Comparison of ENCODE assay signal across 8 mouse cellular contexts in the genomic region with DNA sequence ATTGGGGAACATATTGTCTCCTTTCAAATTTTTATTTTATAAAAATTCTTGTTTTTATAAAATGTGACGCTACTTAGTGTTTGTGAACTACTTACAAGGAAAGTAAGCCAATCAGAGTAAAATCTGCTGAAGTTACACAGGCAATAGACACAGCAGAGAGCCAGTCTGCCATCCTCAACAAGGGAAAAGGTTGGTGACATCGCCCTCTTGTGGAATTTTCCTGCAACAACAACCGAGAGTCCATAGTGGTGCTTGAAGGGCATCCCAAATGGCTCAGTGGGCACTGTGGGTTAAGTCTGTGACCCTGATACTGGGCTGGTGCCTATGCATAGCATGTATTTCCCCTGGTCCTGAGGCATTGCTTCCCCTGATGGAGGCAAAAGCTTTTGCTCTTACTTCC. TPM values are rescaled to one million over a fixed set of nuclear protein-coding genes. Genes with fewer than 3 reads are reported as not detected.
DNase-seq lines count a peak whose midpoint lies in the region; ATAC-seq lines count a peak whose summit lies in the region.

No protein-coding gene starts in this region.

- no peak overlapping the region for H3K27ac ChIP-seq in kidney, embryonic 15.5 days
- H3K27ac ChIP-seq in forebrain, embryonic 16.5 days (ENCODE audit: low read length), result no peak overlapping the region
- H3K27ac ChIP-seq in hindbrain, embryonic 16.5 days (ENCODE audit: low read depth, low read length), result no peak overlapping the region
- H3K27ac ChIP-seq in neural tube, embryonic 11.5 days (ENCODE audit: low read depth, low read length), result no peak overlapping the region

- no peaks in the 10 kb centered on the region for H3K27me3 ChIP-seq in kidney, embryonic 15.5 days
- H3K27me3 ChIP-seq in forebrain, embryonic 16.5 days (replicated peaks; ENCODE audit: control insufficient read depth, insufficient read depth, low read length), result no peaks in the 10 kb centered on the region
- H3K27me3 ChIP-seq in hindbrain, embryonic 16.5 days (replicated peaks; ENCODE audit: control insufficient read depth, insufficient read depth, low read length), result no peaks in the 10 kb centered on the region
- H3K27me3 ChIP-seq in neural tube, embryonic 11.5 days (ENCODE audit: control insufficient read depth, insufficient read depth, low read length), result no peaks in the 10 kb centered on the region

- no peak overlapping the region for H3K4me3 ChIP-seq in kidney, embryonic 15.5 days (replicated peaks)
- H3K4me3 ChIP-seq in forebrain, embryonic 16.5 days (replicated peaks; ENCODE audit: low read length), result no peak overlapping the region
- H3K4me3 ChIP-seq in hindbrain, embryonic 16.5 days (ENCODE audit: low read length), result no peak overlapping the region
- H3K4me3 ChIP-seq in neural tube, embryonic 11.5 days (ENCODE audit: low read depth, low read length), result no peak overlapping the region

- H3K9me3 ChIP-seq in kidney, embryonic 15.5 days (replicated peaks), result no peaks in the 10 kb centered on the region
- no peaks in the 10 kb centered on the region for H3K9me3 ChIP-seq in forebrain, embryonic 16.5 days (ENCODE audit: control insufficient read depth, low read length)
- H3K9me3 ChIP-seq in hindbrain, embryonic 16.5 days (ENCODE audit: control insufficient read depth, low read length), result no peaks in the 10 kb centered on the region
- no peaks in the 10 kb centered on the region for H3K9me3 ChIP-seq in neural tube, embryonic 11.5 days (ENCODE audit: control insufficient read depth, low read length)

- WGBS in kidney, embryonic 15.5 days, result 1% methylated on average over 3 of the region's 3 CpGs
- 3% methylated on average over 3 of the region's 3 CpGs for WGBS in forebrain, embryonic 16.5 days
- 0% methylated on average over 3 of the region's 3 CpGs for WGBS in hindbrain, embryonic 16.5 days
- WGBS in neural tube, embryonic 11.5 days, result 5% methylated on average over 3 of the region's 3 CpGs

- no peak overlapping the region for H3K4me2 ChIP-seq in kidney, embryonic 15.5 days
- no peak overlapping the region for H3K4me2 ChIP-seq in forebrain, embryonic 16.5 days (ENCODE audit: low read length)
- H3K4me2 ChIP-seq in hindbrain, embryonic 16.5 days (ENCODE audit: low read length), result no peak overlapping the region
- H3K4me2 ChIP-seq in neural tube, embryonic 11.5 days (ENCODE audit: low read depth), result no peak overlapping the region

- ATAC-seq in kidney, embryonic 15.5 days (replicated peaks; ENCODE audit: low FRiP score), result no peak
- ATAC-seq in forebrain, embryonic 16.5 days, result peak; percentile 54
- ATAC-seq in hindbrain, embryonic 16.5 days, result peak; percentile 62; the same call in 1 of the 2 replicates
- ATAC-seq in neural tube, embryonic 11.5 days (ENCODE audit: insufficient read depth, low FRiP score, low TSS enrichment), result no peak

- H3K9ac ChIP-seq in kidney, embryonic 15.5 days, result no peak overlapping the region
- no peak overlapping the region for H3K9ac ChIP-seq in forebrain, embryonic 16.5 days (replicated peaks; ENCODE audit: low read depth, low read length)
- H3K9ac ChIP-seq in hindbrain, embryonic 16.5 days (ENCODE audit: low read depth, low read length), result no peak overlapping the region
- no peak overlapping the region for H3K9ac ChIP-seq in neural tube, embryonic 11.5 days (ENCODE audit: low read length)

- peaks cover 8% of the 10 kb centered on the region for H3K4me1 ChIP-seq in kidney, embryonic 15.5 days
- peaks cover 5% of the 10 kb centered on the region for H3K4me1 ChIP-seq in forebrain, embryonic 16.5 days (replicated peaks; ENCODE audit: control insufficient read depth, insufficient read depth, low read length)
- peaks cover 8% of the 10 kb centered on the region for H3K4me1 ChIP-seq in hindbrain, embryonic 16.5 days (ENCODE audit: control insufficient read depth, insufficient read depth, low read depth, low read length)
- no peaks in the 10 kb centered on the region; the same call in 1 of the 2 replicates for H3K4me1 ChIP-seq in neural tube, embryonic 11.5 days (ENCODE audit: control insufficient read depth, insufficient read depth, low read length)

- H3K36me3 ChIP-seq in kidney, embryonic 15.5 days, result no peaks in the 10 kb centered on the region
- no peaks in the 10 kb centered on the region for H3K36me3 ChIP-seq in forebrain, embryonic 16.5 days (ENCODE audit: control insufficient read depth, insufficient read depth)
- no peaks in the 10 kb centered on the region for H3K36me3 ChIP-seq in hindbrain, embryonic 16.5 days (ENCODE audit: control insufficient read depth, insufficient read depth, low read length)
- no peaks in the 10 kb centered on the region for H3K36me3 ChIP-seq in neural tube, embryonic 11.5 days (ENCODE audit: control insufficient read depth, insufficient read depth, low read length)

- intact Hi-C loops in left cerebral cortex, postnatal 25 days (cut with DNase I), result loop anchor here (1.0 kb wide), 2 partner anchors 39 to 60 kb away; no protein-coding TSS in a partner anchor

- DNase-seq in kidney, adult 11 months, result peak; percentile 78
- peak; percentile 83 for DNase-seq in c-Kit-positive CD71-negative TER-119-negative erythroid progenitor cells, embryonic 14.5 days (ENCODE audit: low read depth)
- peak; percentile 87 to 94 for DNase-seq in left cerebral cortex, postnatal 25 days (ENCODE audit: low spot score in 2 of 2)
- peak; percentile 78 for DNase-seq in neural tube, embryonic 11.5 days (ENCODE audit: low spot score)
- peak; percentile 87 for DNase-seq in testis, postnatal 10 days (ENCODE audit: low spot score)

RNA-seq across cellular contexts. Expression of a gene that starts 3.3 kb away (rescaled TPM):
- 21.1 and 25.3 TPM in 2 replicates for polyA plus RNA-seq in kidney, embryonic 15.5 days (2015; fragmentation: Nextera tagmentation; extraction: Ambion mirVana)
- 22.7 and 23.5 TPM in 2 replicates for polyA plus RNA-seq in forebrain, embryonic 16.5 days (2015; fragmentation: Nextera tagmentation; extraction: Ambion mirVana)
- 22.8 and 24.0 TPM in 2 replicates for polyA plus RNA-seq in hindbrain, embryonic 16.5 days (2015; fragmentation: Nextera tagmentation; extraction: Ambion mirVana)
- total RNA-seq in left cerebral cortex, postnatal 25 days (2021), result 10 to 100 TPM; 17.4 to 19.2 TPM
- polyA plus RNA-seq in neural tube, embryonic 11.5 days (2014; fragmentation: Nextera tagmentation; extraction: Ambion mirVana), result 19.8 and 20.5 TPM in 2 replicates

RNA-seq across cellular contexts. Expression of a gene that starts 9.5 kb away (rescaled TPM):
- polyA plus RNA-seq in kidney, embryonic 15.5 days (2015; fragmentation: Nextera tagmentation; extraction: Ambion mirVana), result 3.1 and 4.3 TPM in 2 replicates
- polyA plus RNA-seq in forebrain, embryonic 16.5 days (2015; fragmentation: Nextera tagmentation; extraction: Ambion mirVana), result not detected in 2 replicates
- not detected in 2 replicates for polyA plus RNA-seq in hindbrain, embryonic 16.5 days (2015; fragmentation: Nextera tagmentation; extraction: Ambion mirVana)
- total RNA-seq in left cerebral cortex, postnatal 25 days (2021), result not detected
- not detected in 2 replicates for polyA plus RNA-seq in neural tube, embryonic 11.5 days (2014; fragmentation: Nextera tagmentation; extraction: Ambion mirVana)

RNA-seq across cellular contexts. Expression of a gene that starts 28.5 kb away (rescaled TPM):
- polyA plus RNA-seq in kidney, embryonic 15.5 days (2015; fragmentation: Nextera tagmentation; extraction: Ambion mirVana), result 111 and 126 TPM in 2 replicates
- polyA plus RNA-seq in forebrain, embryonic 16.5 days (2015; fragmentation: Nextera tagmentation; extraction: Ambion mirVana), result 138 and 159 TPM in 2 replicates
- 107 TPM in 2 replicates for polyA plus RNA-seq in hindbrain, embryonic 16.5 days (2015; fragmentation: Nextera tagmentation; extraction: Ambion mirVana)
- 10 to 100 TPM; 27.8 to 32.1 TPM for total RNA-seq in left cerebral cortex, postnatal 25 days (2021)
- 131 and 142 TPM in 2 replicates for polyA plus RNA-seq in neural tube, embryonic 11.5 days (2014; fragmentation: Nextera tagmentation; extraction: Ambion mirVana)

RNA-seq across cellular contexts. Expression of a gene that starts 33.9 kb away (rescaled TPM):
- 13.4 and 16.1 TPM in 2 replicates for polyA plus RNA-seq in kidney, embryonic 15.5 days (2015; fragmentation: Nextera tagmentation; extraction: Ambion mirVana)
- 6.7 and 6.8 TPM in 2 replicates for polyA plus RNA-seq in forebrain, embryonic 16.5 days (2015; fragmentation: Nextera tagmentation; extraction: Ambion mirVana)
- polyA plus RNA-seq in hindbrain, embryonic 16.5 days (2015; fragmentation: Nextera tagmentation; extraction: Ambion mirVana), result 7.7 and 8.1 TPM in 2 replicates
- 1 to 10 TPM; 2.7 to 3.4 TPM for total RNA-seq in left cerebral cortex, postnatal 25 days (2021)
- polyA plus RNA-seq in neural tube, embryonic 11.5 days (2014; fragmentation: Nextera tagmentation; extraction: Ambion mirVana), result 6.9 and 7.8 TPM in 2 replicates

RNA-seq across cellular contexts. Expression of a gene that starts 40.8 kb away (rescaled TPM):
- polyA plus RNA-seq in kidney, embryonic 15.5 days (2015; fragmentation: Nextera tagmentation; extraction: Ambion mirVana), result 2.2 TPM in 2 replicates
- 0.81 and 1.2 TPM in 2 replicates for polyA plus RNA-seq in forebrain, embryonic 16.5 days (2015; fragmentation: Nextera tagmentation; extraction: Ambion mirVana)
- polyA plus RNA-seq in hindbrain, embryonic 16.5 days (2015; fragmentation: Nextera tagmentation; extraction: Ambion mirVana), result 0.55 and 0.78 TPM in 2 replicates
- total RNA-seq in left cerebral cortex, postnatal 25 days (2021), result under 1 TPM; 0.11 to 0.32 TPM
- polyA plus RNA-seq in neural tube, embryonic 11.5 days (2014; fragmentation: Nextera tagmentation; extraction: Ambion mirVana), result 0.66 and 0.76 TPM in 2 replicates

Comparison
In these comparisons a context has a peak if more than half of its experiments do, and no peak if none do; other contexts are left out.
1. ATAC-seq: peak in forebrain, embryonic 16.5 days (single experiment) and hindbrain, embryonic 16.5 days (single experiment); none in kidney, embryonic 15.5 days (single experiment) and neural tube, embryonic 11.5 days (single experiment).
2. Peak in every context shown above with its lines, with median percentiles within 50 percentile points of each other: DNase-seq.